Mouse (Mus musculus) small intestine, adult 2 months (tissue): ENCODE measurements at regions not wholly inside any gene's neighbourhood (a gene's known extent, or its start where the extent isn't known, plus 50 kb on each side); places are given as distances from the start of the nearest gene placed in this dataset.

Source experiments
- H3K27ac ChIP-seq: fragments of 200-500 bp; 2 replicates; pipeline ENCODE4 v1.5.1; 2012; ENCODE audit warnings: low read depth, low read length, control low read depth, inconsistent platforms; ENCODE audit not compliant: insufficient read depth
- H3K27me3 ChIP-seq: fragments of 200-500 bp; 2 replicates; pipeline ENCODE4 v1.6.1; 2012; ENCODE audit warnings: mild to moderate bottlenecking, moderate library complexity, low read length, inconsistent platforms; ENCODE audit not compliant: control insufficient read depth, insufficient read depth
- H3K36me3 ChIP-seq: fragments of 200-500 bp; 2 replicates; pipeline ENCODE4 v1.6.1; 2012; ENCODE audit warnings: mild to moderate bottlenecking, low read length, control low read depth, inconsistent platforms; ENCODE audit not compliant: control insufficient read depth, insufficient read depth
- H3K4me1 ChIP-seq: fragments of 200-500 bp; 2 replicates; pipeline ENCODE4 v1.6.1; 2012; ENCODE audit warnings: low read length, inconsistent platforms, mixed read lengths; ENCODE audit not compliant: control insufficient read depth, insufficient read depth, insufficient read length
- H3K4me3 ChIP-seq: fragments of 200-500 bp; 2 replicates; pipeline ENCODE4 v1.5.1; 2012; ENCODE audit warnings: low read depth, mild to moderate bottlenecking, control low read depth, inconsistent platforms, low read length, moderate library complexity
- CTCF ChIP-seq: fragments of 200-500 bp; IDR thresholded peaks from 2 replicates; pipeline ENCODE4 v1.5.1; 2012; ENCODE audit warnings: low read depth, mild to moderate bottlenecking, control low read depth, inconsistent platforms, low read length, moderate library complexity, mixed read lengths; ENCODE audit not compliant: insufficient replicate concordance, insufficient read length; ENCODE audit errors: extremely low read depth
- POLR2A ChIP-seq: fragments of 200-500 bp; IDR thresholded peaks from 2 replicates; pipeline ENCODE4 v1.6.1; 2012; ENCODE audit warnings: low read depth, mild to moderate bottlenecking, control low read depth, inconsistent platforms, low read length, moderate library complexity
- WGBS: fragments of 180-500 bp; shearing (Covaris S2); methylation state at CpG from one replicate; pipeline ENCODE4 v1.1.7; 2018; 5-methylcytosine and 5-hydroxymethylcytosine counted together

- H3K4me1 ChIP-seq = no peaks in the 10 kb centered on the region
- H3K27me3 ChIP-seq = no peaks in the 10 kb centered on the region
- 73% methylated on average over 2 of the region's 2 CpGs for WGBS
- H3K27ac ChIP-seq = no peak overlapping the region
- H3K36me3 ChIP-seq = no peaks in the 10 kb centered on the region
- TF ChIP-seq CTCF (no peak), POLR2A (no peak)
- H3K4me3 ChIP-seq = no peak overlapping the region
These were observed 944.1 kb upstream of the Adgrl4 start for GRCm38 (mm10) chr3:150493433-150494045.

DNA sequence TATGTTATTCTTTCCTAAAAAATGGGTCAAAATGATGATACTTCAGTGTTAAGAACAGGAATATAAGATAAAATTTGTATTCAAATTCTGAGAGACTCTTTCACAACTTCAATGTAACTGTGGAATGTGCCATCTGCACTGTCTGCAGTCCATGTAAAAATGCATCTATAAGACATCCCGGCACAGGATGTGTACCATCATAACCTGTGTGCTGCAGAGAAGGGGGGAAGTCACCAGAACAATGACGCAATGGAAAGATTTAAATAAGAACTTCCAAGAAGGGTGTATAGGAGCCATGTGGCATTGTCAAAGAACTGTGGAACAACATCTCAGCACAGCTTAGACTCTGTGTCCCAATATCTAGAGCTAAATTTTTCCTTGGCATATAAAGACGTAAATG, 906.7 kb upstream of the Adgrl4 start:
- Histone ChIP-seq H3K27me3 (no peaks in the 10 kb centered on the region), H3K4me1 (no peaks in the 10 kb centered on the region), H3K36me3 (no peaks in the 10 kb centered on the region), H3K4me3 (no peak overlapping the region), H3K27ac (no peak overlapping the region)
- WGBS = 91% methylated on average over 3 of the region's 3 CpGs
- TF ChIP-seq CTCF = no peak
- no peak for TF ChIP-seq POLR2A

DNA sequence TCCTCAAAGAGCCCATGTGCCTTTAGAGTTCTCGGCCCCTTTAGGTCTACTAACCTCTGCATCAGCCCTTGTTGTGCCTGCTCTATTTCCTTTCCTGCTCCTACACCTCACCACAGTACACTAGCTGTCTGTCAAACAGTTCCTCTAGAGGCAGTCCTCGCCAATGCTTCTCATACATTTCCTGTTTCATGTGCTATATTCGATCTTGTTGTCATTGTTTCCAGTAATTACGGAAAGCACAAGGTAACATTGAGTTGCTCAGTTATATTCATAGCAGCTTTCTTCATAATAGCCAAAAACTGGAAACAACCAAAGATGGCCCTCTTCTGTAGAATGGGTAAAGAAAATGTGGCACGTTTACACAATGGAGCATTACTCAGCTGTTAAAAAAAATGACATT, 894.6 kb upstream of the Adgrl4 start:
- no peaks in the 10 kb centered on the region for H3K4me1 ChIP-seq
- 76% methylated on average over 5 of the region's 5 CpGs for WGBS
- TF ChIP-seq CTCF (no peak), POLR2A (no peak)

GRCm38 (mm10) chr3:150588474-150588873, 849.2 kb upstream of the Adgrl4 start:
- WGBS = 53% methylated on average over 1 of the region's 1 CpGs
- Histone ChIP-seq H3K27ac (no peak overlapping the region), H3K27me3 (no peaks in the 10 kb centered on the region), H3K36me3 (no peaks in the 10 kb centered on the region), H3K4me3 (no peak overlapping the region), H3K4me1 (no peaks in the 10 kb centered on the region)
- TF ChIP-seq CTCF (no peak), POLR2A (no peak)

More for the DNA sequence above, 894.6 kb upstream of the Adgrl4 start:
- H3K27ac ChIP-seq = no peak overlapping the region
- H3K36me3 ChIP-seq = no peaks in the 10 kb centered on the region
- no peaks in the 10 kb centered on the region for H3K27me3 ChIP-seq
- no peak overlapping the region for H3K4me3 ChIP-seq

GRCm38 (mm10) chr3:150590978-150591377, 846.7 kb upstream of the Adgrl4 start:
- Histone ChIP-seq H3K4me3 (no peak overlapping the region), H3K36me3 (no peaks in the 10 kb centered on the region), H3K27me3 (no peaks in the 10 kb centered on the region), H3K27ac (no peak overlapping the region), H3K4me1 (no peaks in the 10 kb centered on the region)
- WGBS = 79% methylated on average over 2 of the region's 2 CpGs
- TF ChIP-seq POLR2A = no peak

DNA sequence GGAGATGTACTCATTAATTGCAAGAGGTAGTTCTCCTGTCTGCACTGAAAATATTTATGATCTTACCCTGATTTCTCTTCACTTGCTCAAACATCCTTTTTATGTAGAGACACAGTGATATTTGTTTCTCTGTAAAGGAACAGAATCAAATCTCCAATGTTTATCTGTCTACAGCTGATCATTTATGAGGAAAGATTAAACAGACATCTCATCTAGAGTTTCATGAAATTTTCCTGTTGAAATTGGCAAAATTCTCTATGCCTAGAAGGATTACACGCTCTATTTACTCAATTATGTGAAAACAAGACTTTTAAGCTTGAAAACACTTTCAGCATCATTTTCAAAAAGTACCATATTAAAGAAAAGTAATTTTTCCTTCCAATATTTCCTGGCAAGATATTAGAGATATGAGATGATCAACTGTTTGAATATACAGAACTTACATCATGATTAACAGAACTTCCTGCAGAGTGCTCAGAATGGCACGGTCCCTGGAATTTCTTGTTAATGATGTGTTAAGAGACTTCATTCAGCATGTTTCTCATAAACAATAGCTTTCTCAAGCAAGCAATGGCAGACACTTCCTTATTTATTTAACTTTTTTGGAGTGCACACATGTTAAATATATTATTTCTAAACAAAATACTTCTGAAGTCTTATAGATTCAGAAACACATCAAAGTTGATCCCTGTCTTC, 834.1 kb upstream of the Adgrl4 start:
- 70% methylated on average over 2 of the region's 2 CpGs for WGBS
- no peaks in the 10 kb centered on the region for H3K27me3 ChIP-seq
- H3K27ac ChIP-seq = no peak overlapping the region
- no peaks in the 10 kb centered on the region for H3K36me3 ChIP-seq
- H3K4me1 ChIP-seq = no peaks in the 10 kb centered on the region
- TF ChIP-seq POLR2A = no peak
- no peak for TF ChIP-seq CTCF
- no peak overlapping the region for H3K4me3 ChIP-seq

GRCm38 (mm10) chr3:150610681-150611101, 827.0 kb upstream of the Adgrl4 start:
- H3K36me3 ChIP-seq = no peaks in the 10 kb centered on the region
- H3K27me3 ChIP-seq = no peaks in the 10 kb centered on the region
- H3K4me3 ChIP-seq = peak overlapping the region; percentile 40
- TF ChIP-seq POLR2A (no peak), CTCF (no peak)
- WGBS = 70% methylated on average over 15 of the region's 15 CpGs
- no peak overlapping the region for H3K27ac ChIP-seq
- H3K4me1 ChIP-seq = no peaks in the 10 kb centered on the region
